Mouse (Mus musculus) spleen, adult 2 months (tissue): ENCODE results near the gene Gm281.

ENCODE experiments used
- CTCF ChIP-seq: fragments of 200-500 bp; IDR thresholded peaks from 2 replicates; pipeline ENCODE4 v1.5.1; 2011; ENCODE audit warnings: mild to moderate bottlenecking, inconsistent platforms; ENCODE audit not compliant: insufficient read depth, insufficient read length, insufficient replicate concordance; ENCODE audit errors: extremely low read depth
- POLR2A ChIP-seq: fragments of 200-500 bp; IDR thresholded peaks from 2 replicates; pipeline ENCODE4 v1.6.1; 2011; ENCODE audit warnings: low read depth, low read length, inconsistent platforms

- TF ChIP-seq CTCF, result peak; percentile 60; the same call in 1 of the 2 replicates
- no peak for TF ChIP-seq POLR2A
These were observed 36.1 kb upstream of the Gm281 start for GRCm38 (mm10) chr14:13950401-13950800.
